Mouse (Mus musculus) cerebellum, adult 2 months (tissue): ENCODE measurements around the gene Toe1. TPM values are rescaled to one million over a fixed set of nuclear protein-coding genes. Genes with fewer than 3 reads are reported as not detected.

ENCODE experiments used
- DNase-seq, 2 experiments: peaks; one replicate each; pipeline ENCODE4 v3.0.0; 2021
- H3K27ac ChIP-seq: fragments of 200-500 bp; 2 replicates; pipeline ENCODE4 v1.5.1; 2012; ENCODE audit warnings: low read length, control low read depth, inconsistent platforms; ENCODE audit not compliant: insufficient read depth
- H3K27me3 ChIP-seq: fragments of 200-500 bp; 2 replicates; pipeline ENCODE4 v1.6.1; 2012; ENCODE audit warnings: inconsistent platforms, mild to moderate bottlenecking, low read length, moderate library complexity; ENCODE audit not compliant: control insufficient read depth, insufficient read depth
- H3K4me1 ChIP-seq: fragments of 200-500 bp; 2 replicates; pipeline ENCODE4 v1.6.1; 2011; ENCODE audit warnings: low read length; ENCODE audit not compliant: control insufficient read depth, insufficient read depth
- H3K4me3 ChIP-seq: fragments of 200-500 bp; replicated peaks from 2 replicates; pipeline ENCODE3; 2011; ENCODE audit warnings: mild to moderate bottlenecking, low read depth, low read length, control low read depth; ENCODE audit not compliant: insufficient read depth
- CTCF ChIP-seq: fragments of 200-500 bp; IDR thresholded peaks from 2 replicates; pipeline ENCODE4 v1.5.1; 2011; ENCODE audit warnings: low read depth, mild to moderate bottlenecking, control low read depth, low read length, moderate library complexity, borderline replicate concordance; ENCODE audit not compliant: insufficient read depth
- POLR2A ChIP-seq: fragments of 200-500 bp; IDR thresholded peaks from 2 replicates; pipeline ENCODE4 v1.6.1; 2011; ENCODE audit warnings: low read length, control low read depth, borderline replicate concordance; ENCODE audit not compliant: insufficient read depth
- WGBS: fragments of 180-500 bp; shearing (Covaris S2); methylation state at CpG from one replicate; pipeline ENCODE4 v1.1.7; 2018; 5-methylcytosine and 5-hydroxymethylcytosine counted together
- polyA plus RNA-seq: library from polyadenylated mRNA; depleted of rRNA; stranded (reverse); fragments of >200 nt; gene quantifications from 2 replicates; pipeline ENCODE4 v1.2.3, GENCODE M21; 2012

Toe1 gene
- polyA plus RNA-seq, 1 experiment = 29.9 TPM

- WGBS = 33% methylated on average over 6 of the region's 6 CpGs
- Histone ChIP-seq H3K4me1 (peaks cover 18% of the 10 kb centered on the region), H3K27ac (peak overlapping the region; percentile 65), H3K4me3 (no peak overlapping the region), H3K27me3 (no peaks in the 10 kb centered on the region)
- no peak for TF ChIP-seq POLR2A
- DNase-seq = peak; percentile 75 to 82
These were observed 10.0 kb upstream of the Toe1 start for GRCm38 (mm10) chr4:116817486-116817885.

DNA sequence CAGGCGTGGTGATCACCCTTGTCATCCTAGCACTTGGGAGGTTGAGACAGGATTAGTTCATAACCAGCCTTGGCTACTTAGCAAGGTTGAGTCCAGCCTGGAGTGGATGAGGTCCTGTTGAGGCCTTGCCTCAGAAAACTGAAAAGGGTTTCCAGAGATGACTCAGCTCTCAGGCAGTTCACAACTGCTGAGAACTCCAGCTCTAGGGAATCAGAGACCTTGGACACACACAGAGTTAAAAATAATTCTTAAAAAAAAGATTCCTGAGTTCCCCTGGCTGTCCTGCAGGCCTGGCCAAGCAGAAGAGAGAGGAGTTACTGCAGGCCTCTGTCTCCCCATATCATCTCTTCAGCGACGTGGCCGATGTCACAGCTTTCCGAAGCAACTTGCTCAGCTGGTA is 7.8 kb upstream of the Toe1 start:
- no peak for TF ChIP-seq CTCF
- no peak for TF ChIP-seq POLR2A
- DNase-seq = no peak
- 90% methylated on average over 5 of the region's 5 CpGs for WGBS
- Histone ChIP-seq H3K4me3 (no peak overlapping the region), H3K27me3 (no peaks in the 10 kb centered on the region), H3K27ac (no peak overlapping the region), H3K4me1 (peaks cover 14% of the 10 kb centered on the region)

DNA sequence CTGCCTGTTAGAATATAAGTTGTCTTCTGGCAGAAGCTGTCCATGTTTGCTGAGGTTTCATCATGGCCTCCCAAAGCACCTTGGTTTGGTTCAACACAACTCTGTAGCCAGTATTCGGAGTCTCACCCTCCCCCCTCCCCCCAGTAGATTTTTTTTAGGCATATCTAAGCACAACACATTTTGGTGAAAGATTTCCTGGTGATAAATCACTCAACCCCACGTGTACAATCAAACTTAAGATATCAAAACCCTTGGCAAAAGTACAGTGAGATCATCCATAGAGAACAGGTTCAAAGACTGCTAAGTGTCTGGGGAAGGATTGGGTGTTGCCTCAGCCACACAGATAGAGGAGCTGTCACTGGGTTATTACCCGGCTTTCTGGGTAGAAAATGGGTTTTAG is 3.6 kb upstream of the Toe1 start:
- no peaks in the 10 kb centered on the region for H3K27me3 ChIP-seq

GRCm38 (mm10) chr4:116799901-116800300 is 7.5 kb downstream of the Toe1 start:
- Histone ChIP-seq H3K27ac (no peak overlapping the region), H3K4me1 (no peaks in the 10 kb centered on the region), H3K4me3 (no peak overlapping the region), H3K27me3 (no peaks in the 10 kb centered on the region)
- 21% methylated on average over 5 of the region's 5 CpGs for WGBS
- DNase-seq = no peak
- no peak for TF ChIP-seq POLR2A
- peak; percentile 31; the same call in 1 of the 2 replicates for TF ChIP-seq CTCF

More for the DNA sequence above, 3.6 kb upstream of the Toe1 start:
- peaks cover 3% of the 10 kb centered on the region for H3K4me1 ChIP-seq
- H3K27ac ChIP-seq = no peak overlapping the region
- H3K4me3 ChIP-seq = no peak overlapping the region
- DNase-seq = no peak
- 84% methylated on average over 3 of the region's 3 CpGs for WGBS
- TF ChIP-seq POLR2A = no peak
- TF ChIP-seq CTCF = no peak

- WGBS = 31% methylated on average over 1 of the region's 1 CpGs
- TF ChIP-seq CTCF (no peak), POLR2A (no peak)
- H3K4me3 ChIP-seq = no peak overlapping the region
- H3K27me3 ChIP-seq = no peaks in the 10 kb centered on the region
- H3K27ac ChIP-seq = no peak overlapping the region
- no peaks in the 10 kb centered on the region for H3K4me1 ChIP-seq
- no peak for DNase-seq
These were observed 10.9 kb downstream of the Toe1 start for GRCm38 (mm10) chr4:116796442-116797110.

DNA sequence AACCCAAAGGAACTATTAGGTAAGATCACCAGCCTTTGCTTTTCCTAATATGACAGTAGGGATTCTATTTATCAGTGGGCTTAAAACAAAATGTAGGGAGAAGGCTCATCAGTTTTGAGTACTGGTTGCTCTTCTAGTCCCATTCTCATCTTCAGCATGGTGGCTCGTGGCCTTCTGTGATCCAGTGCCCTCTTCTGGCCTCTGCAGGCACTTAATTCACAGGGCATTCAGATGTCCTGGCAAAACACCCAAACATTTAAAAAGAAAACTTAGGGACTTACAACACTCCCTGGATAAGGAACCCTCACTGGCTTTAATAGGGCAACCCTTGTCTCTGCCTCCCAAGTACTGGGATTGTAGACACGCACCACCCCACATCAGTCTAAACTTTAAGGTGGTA is 13.2 kb downstream of the Toe1 start:
- TF ChIP-seq CTCF (no peak), POLR2A (no peak)
- 73% methylated on average over 2 of the region's 2 CpGs for WGBS

DNA sequence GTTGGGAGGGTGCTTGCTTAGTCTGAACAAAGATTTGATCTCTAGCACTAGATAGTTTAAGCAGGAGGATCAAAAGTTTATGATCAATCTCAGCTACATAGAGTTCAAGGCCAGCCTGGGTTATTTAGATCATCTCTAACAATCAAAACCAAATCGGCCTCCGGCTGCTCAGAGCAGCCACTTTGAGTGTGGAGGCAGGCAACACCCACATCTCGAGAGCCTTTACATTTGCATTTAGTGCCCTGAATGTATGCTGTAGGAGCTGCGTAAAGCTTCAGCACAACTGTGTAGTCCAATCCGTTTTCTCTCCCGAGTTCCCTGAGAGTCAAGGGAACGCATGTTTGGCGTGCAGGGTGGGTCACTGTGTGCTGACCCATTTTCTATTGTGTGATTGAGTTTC is 15.0 kb downstream of the Toe1 start:
- no peak overlapping the region for H3K27ac ChIP-seq
- H3K4me3 ChIP-seq = no peak overlapping the region
- no peaks in the 10 kb centered on the region for H3K27me3 ChIP-seq
- 89% methylated on average over 8 of the region's 8 CpGs for WGBS
- TF ChIP-seq POLR2A (no peak), CTCF (no peak)
- no peaks in the 10 kb centered on the region; the same call in 1 of the 2 replicates for H3K4me1 ChIP-seq
- no peak for DNase-seq

More for the DNA sequence above, 13.2 kb downstream of the Toe1 start:
- no peak for DNase-seq
- H3K4me1 ChIP-seq = no peaks in the 10 kb centered on the region
- no peaks in the 10 kb centered on the region for H3K27me3 ChIP-seq
- H3K27ac ChIP-seq = no peak overlapping the region
- no peak overlapping the region for H3K4me3 ChIP-seq

- WGBS = 9% methylated on average over 3 of the region's 3 CpGs
These were observed 18.5 kb downstream of the Toe1 start for GRCm38 (mm10) chr4:116788956-116789355.

More at GRCm38 (mm10) chr4:116788956-116789355, 18.5 kb downstream of the Toe1 start:
- Histone ChIP-seq H3K27ac (no peak overlapping the region), H3K4me1 (no peaks in the 10 kb centered on the region; the same call in 1 of the 2 replicates), H3K27me3 (no peaks in the 10 kb centered on the region), H3K4me3 (no peak overlapping the region)
- TF ChIP-seq CTCF (peak; percentile 67), POLR2A (no peak)
- DNase-seq = peak; percentile 74 to 82
